Mouse (Mus musculus) left cerebral cortex, adult 9 months (tissue): ENCODE measurements at regions not wholly inside any gene's neighbourhood (a gene's known extent, or its start where the extent isn't known, plus 50 kb on each side); places are given as distances from the start of the nearest gene placed in this dataset.

Experiments
- DNase-seq, 2 experiments: peaks; one replicate each; pipeline ENCODE4 v3.0.0; 2022; ENCODE audit warnings: low spot score in 2 of 2

GRCm38 (mm10) chr7:83023990-83024389 is 156.9 kb downstream of the Mex3b start:
- no peak for DNase-seq

GRCm38 (mm10) chr7:83031101-83031500 is 164.0 kb downstream of the Mex3b start:
- DNase-seq: no peak

- no peak for DNase-seq
These were observed 164.9 kb downstream of the Mex3b start for GRCm38 (mm10) chr7:83032025-83032424.

- no peak for DNase-seq
These were observed 165.8 kb downstream of the Mex3b start for GRCm38 (mm10) chr7:83032924-83033323.

GRCm38 (mm10) chr7:83035190-83035589 is 168.1 kb downstream of the Mex3b start:
- DNase-seq: no peak

GRCm38 (mm10) chr7:83036397-83036796 is 169.3 kb downstream of the Mex3b start:
- no peak for DNase-seq

- DNase-seq: no peak
These were observed 170.0 kb downstream of the Mex3b start for GRCm38 (mm10) chr7:83037100-83037499.

GRCm38 (mm10) chr7:83037714-83038113 is 170.6 kb downstream of the Mex3b start:
- DNase-seq: no peak

- no peak for DNase-seq
These were observed 176.6 kb downstream of the Mex3b start for GRCm38 (mm10) chr7:83043746-83044145.

GRCm38 (mm10) chr7:83045266-83045665 is 178.1 kb downstream of the Mex3b start:
- no peak for DNase-seq

- no peak for DNase-seq
These were observed 182.9 kb downstream of the Mex3b start for GRCm38 (mm10) chr7:83050011-83050410.

- no peak for DNase-seq
These were observed 183.8 kb downstream of the Mex3b start for GRCm38 (mm10) chr7:83050833-83051497.

- peak; percentile 19 to 48 for DNase-seq
These were observed 189.2 kb downstream of the Mex3b start for GRCm38 (mm10) chr7:83056101-83056935.

GRCm38 (mm10) chr7:83060318-83060717 is 193.2 kb downstream of the Mex3b start:
- DNase-seq: no peak

GRCm38 (mm10) chr7:83060733-83061132 is 193.6 kb downstream of the Mex3b start:
- DNase-seq: no peak

- peak; percentile 18 to 30 for DNase-seq
These were observed 194.2 kb downstream of the Mex3b start for GRCm38 (mm10) chr7:83061197-83061893.

GRCm38 (mm10) chr7:83061894-83062477 is 194.9 kb downstream of the Mex3b start:
- no peak for DNase-seq

GRCm38 (mm10) chr7:83063559-83063958 is 196.4 kb downstream of the Mex3b start:
- no peak for DNase-seq

- no peak for DNase-seq
These were observed 198.2 kb downstream of the Mex3b start for GRCm38 (mm10) chr7:83065341-83065740.

- DNase-seq: no peak
These were observed 207.4 kb downstream of the Mex3b start for GRCm38 (mm10) chr7:83074399-83074970.

GRCm38 (mm10) chr7:83075159-83075952 is 208.2 kb downstream of the Mex3b start:
- DNase-seq: no peak
